Mouse (Mus musculus): Measurements from ENCODE around the gene Mbnl2. TPM values are rescaled to one million over a fixed set of nuclear protein-coding genes. Genes with fewer than 3 reads are reported as not detected.

Mbnl2 gene
- total RNA-seq, 1 experiment = 33.4 TPM

GRCm38 (mm10) chr14:120291226-120291757 lies 15.8 kb downstream of the Mbnl2 start:
- no peak for DNase-seq (ENCODE audit: low read depth, low spot score)
- no peak overlapping the region for H3K4me3 ChIP-seq (ENCODE audit: insufficient read depth in 1 of 2, low read depth in 1 of 2, low read length in 2 of 2, poor library complexity in 1 of 2, severe bottlenecking in 1 of 2)
- no peaks in the 10 kb centered on the region for H3K9me3 ChIP-seq (ENCODE audit: control insufficient read depth, insufficient read depth, low read depth, low read length)
- no peak overlapping the region for H3K27ac ChIP-seq (ENCODE audit: insufficient read depth, low read depth, low read length, poor library complexity, severe bottlenecking)
- TF ChIP-seq ZNF384 (IDR thresholded peaks at IDR 0.05; ENCODE audit: low read depth, low read length) (no peak), MAFK (IDR thresholded peaks at IDR 0.05; ENCODE audit: insufficient read depth, low read depth, low read length) (no peak), ZC3H11A (IDR thresholded peaks at IDR 0.05; ENCODE audit: borderline replicate concordance, low read depth, low read length) (no peak), CHD2 (IDR thresholded peaks at IDR 0.05; ENCODE audit: low read depth, low read length) (no peak), HCFC1 (IDR thresholded peaks at IDR 0.05; ENCODE audit: borderline replicate concordance, insufficient read depth, low read length) (no peak)
- peaks cover 12 to 22% of the 10 kb centered on the region in 2 experiments for H3K4me1 ChIP-seq (ENCODE audit: control insufficient read depth in 2 of 2, insufficient read depth in 2 of 2, low read length in 2 of 2, poor library complexity in 1 of 2)
- no peak overlapping the region for H3K9ac ChIP-seq (ENCODE audit: insufficient read depth, low read depth, low read length, poor library complexity, severe bottlenecking)
- in situ Hi-C loops (cut with MboI; ENCODE audit: low sequenced_read_pairs in 2 of 2, unreplicated experiment in 2 of 2) = no loop called here
- H3K36me3 ChIP-seq (ENCODE audit: control insufficient read depth, insufficient read depth, low read length, poor library complexity, severe bottlenecking) = no peaks in the 10 kb centered on the region

- Histone ChIP-seq H3K4me1 (ENCODE audit: control insufficient read depth in 2 of 2, insufficient read depth in 2 of 2, low read length in 2 of 2, poor library complexity in 1 of 2) (peaks cover 9 to 22% of the 10 kb centered on the region in 2 experiments), H3K36me3 (ENCODE audit: control insufficient read depth, insufficient read depth, low read length, poor library complexity, severe bottlenecking) (no peaks in the 10 kb centered on the region), H3K9ac (ENCODE audit: insufficient read depth, low read depth, low read length, poor library complexity, severe bottlenecking) (no peak overlapping the region), H3K4me3 (ENCODE audit: insufficient read depth in 1 of 2, low read depth in 1 of 2, low read length in 2 of 2, poor library complexity in 1 of 2, severe bottlenecking in 1 of 2) (no peak overlapping the region), H3K27ac (ENCODE audit: insufficient read depth, low read depth, low read length, poor library complexity, severe bottlenecking) (no peak overlapping the region), H3K9me3 (ENCODE audit: control insufficient read depth, insufficient read depth, low read depth, low read length) (no peaks in the 10 kb centered on the region)
- in situ Hi-C loops (cut with MboI; ENCODE audit: low sequenced_read_pairs in 2 of 2, unreplicated experiment in 2 of 2) = no loop called here
- no peak for DNase-seq (ENCODE audit: low read depth, low spot score)
- TF ChIP-seq MAFK (IDR thresholded peaks at IDR 0.05; ENCODE audit: insufficient read depth, low read depth, low read length) = no peak
- no peak for TF ChIP-seq ZC3H11A (IDR thresholded peaks at IDR 0.05; ENCODE audit: borderline replicate concordance, low read depth, low read length)
- TF ChIP-seq CHD2 (IDR thresholded peaks at IDR 0.05; ENCODE audit: low read depth, low read length) = no peak
- TF ChIP-seq ZNF384 (IDR thresholded peaks at IDR 0.05; ENCODE audit: low read depth, low read length) = no peak
Measured at GRCm38 (mm10) chr14:120292133-120292532, 16.7 kb downstream of the Mbnl2 start.

GRCm38 (mm10) chr14:120292617-120293195 lies 17.2 kb downstream of the Mbnl2 start:
- Histone ChIP-seq H3K4me1 (ENCODE audit: control insufficient read depth in 2 of 2, insufficient read depth in 2 of 2, low read length in 2 of 2, poor library complexity in 1 of 2) (peaks cover 8 to 19% of the 10 kb centered on the region in 2 experiments), H3K27ac (ENCODE audit: insufficient read depth, low read depth, low read length, poor library complexity, severe bottlenecking) (no peak overlapping the region), H3K4me3 (ENCODE audit: insufficient read depth in 1 of 2, low read depth in 1 of 2, low read length in 2 of 2, poor library complexity in 1 of 2, severe bottlenecking in 1 of 2) (no peak overlapping the region), H3K36me3 (ENCODE audit: control insufficient read depth, insufficient read depth, low read length, poor library complexity, severe bottlenecking) (no peaks in the 10 kb centered on the region), H3K9ac (ENCODE audit: insufficient read depth, low read depth, low read length, poor library complexity, severe bottlenecking) (no peak overlapping the region), H3K9me3 (ENCODE audit: control insufficient read depth, insufficient read depth, low read depth, low read length) (no peaks in the 10 kb centered on the region)
- no peak for DNase-seq (ENCODE audit: low read depth, low spot score)
- in situ Hi-C loops (cut with MboI; ENCODE audit: low sequenced_read_pairs in 2 of 2, unreplicated experiment in 2 of 2) = no loop called here
- TF ChIP-seq CHD2 (IDR thresholded peaks at IDR 0.05; ENCODE audit: low read depth, low read length) (no peak), ZC3H11A (IDR thresholded peaks at IDR 0.05; ENCODE audit: borderline replicate concordance, low read depth, low read length) (no peak), ZNF384 (IDR thresholded peaks at IDR 0.05; ENCODE audit: low read depth, low read length) (no peak), HCFC1 (IDR thresholded peaks at IDR 0.05; ENCODE audit: borderline replicate concordance, insufficient read depth, low read length) (no peak), MAFK (IDR thresholded peaks at IDR 0.05; ENCODE audit: insufficient read depth, low read depth, low read length) (no peak)

GRCm38 (mm10) chr14:120294480-120294879 lies 19.0 kb downstream of the Mbnl2 start:
- in situ Hi-C loops (cut with MboI; ENCODE audit: low sequenced_read_pairs in 2 of 2, unreplicated experiment in 2 of 2) = no loop called here
- Histone ChIP-seq H3K4me3 (ENCODE audit: insufficient read depth in 1 of 2, low read depth in 1 of 2, low read length in 2 of 2, poor library complexity in 1 of 2, severe bottlenecking in 1 of 2) (no peak overlapping the region), H3K36me3 (ENCODE audit: control insufficient read depth, insufficient read depth, low read length, poor library complexity, severe bottlenecking) (no peaks in the 10 kb centered on the region), H3K9ac (ENCODE audit: insufficient read depth, low read depth, low read length, poor library complexity, severe bottlenecking) (no peak overlapping the region), H3K27ac (ENCODE audit: insufficient read depth, low read depth, low read length, poor library complexity, severe bottlenecking) (no peak overlapping the region), H3K9me3 (ENCODE audit: control insufficient read depth, insufficient read depth, low read depth, low read length) (no peaks in the 10 kb centered on the region), H3K4me1 (ENCODE audit: control insufficient read depth in 2 of 2, insufficient read depth in 2 of 2, low read length in 2 of 2, poor library complexity in 1 of 2) (peaks cover 4 to 15% of the 10 kb centered on the region in 2 experiments)
- no peak for TF ChIP-seq MAFK (IDR thresholded peaks at IDR 0.05; ENCODE audit: insufficient read depth, low read depth, low read length)
- TF ChIP-seq ZC3H11A (IDR thresholded peaks at IDR 0.05; ENCODE audit: borderline replicate concordance, low read depth, low read length) = no peak
- TF ChIP-seq ZNF384 (IDR thresholded peaks at IDR 0.05; ENCODE audit: low read depth, low read length) = no peak
- TF ChIP-seq HCFC1 (IDR thresholded peaks at IDR 0.05; ENCODE audit: borderline replicate concordance, insufficient read depth, low read length) = no peak
- no peak for TF ChIP-seq CHD2 (IDR thresholded peaks at IDR 0.05; ENCODE audit: low read depth, low read length)
- no peak for DNase-seq (ENCODE audit: low read depth, low spot score)
